Mouse (Mus musculus): ENCODE data around the gene Chchd1.

Chchd1 gene

DNA sequence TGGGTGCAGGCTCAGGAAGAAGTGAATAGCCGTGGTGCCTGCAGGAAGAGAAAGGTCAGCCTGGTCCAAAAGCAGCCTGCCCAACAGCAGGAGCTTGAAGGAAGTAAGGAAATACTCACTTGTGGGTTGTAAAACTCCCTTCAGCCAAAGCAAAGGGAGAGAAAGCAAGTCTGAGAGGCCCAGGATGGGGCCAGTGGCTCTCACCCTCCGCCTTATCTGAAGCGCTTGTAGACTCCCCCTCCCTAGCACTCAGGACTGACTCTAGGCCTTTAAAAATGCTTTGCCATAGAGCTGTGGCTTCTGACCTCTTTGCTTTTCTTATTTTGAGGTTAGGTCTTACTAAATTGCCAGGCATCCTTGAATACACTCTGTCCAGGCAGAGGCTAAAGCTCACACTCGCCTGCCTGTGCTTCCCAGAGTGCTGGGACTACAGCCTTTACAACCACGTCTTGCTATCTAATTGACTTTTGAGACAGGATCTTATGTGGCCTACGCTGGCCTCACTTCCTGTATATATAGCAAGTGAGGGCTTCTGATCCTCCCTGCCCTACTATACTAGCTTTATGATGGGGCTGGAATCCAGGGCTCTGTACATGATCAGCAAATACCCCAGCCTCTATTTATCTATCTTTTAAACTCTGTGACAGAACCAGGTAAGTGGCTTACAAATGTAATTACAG is 23.0 kb downstream of the Chchd1 start:
- no peak for DNase-seq

DNA sequence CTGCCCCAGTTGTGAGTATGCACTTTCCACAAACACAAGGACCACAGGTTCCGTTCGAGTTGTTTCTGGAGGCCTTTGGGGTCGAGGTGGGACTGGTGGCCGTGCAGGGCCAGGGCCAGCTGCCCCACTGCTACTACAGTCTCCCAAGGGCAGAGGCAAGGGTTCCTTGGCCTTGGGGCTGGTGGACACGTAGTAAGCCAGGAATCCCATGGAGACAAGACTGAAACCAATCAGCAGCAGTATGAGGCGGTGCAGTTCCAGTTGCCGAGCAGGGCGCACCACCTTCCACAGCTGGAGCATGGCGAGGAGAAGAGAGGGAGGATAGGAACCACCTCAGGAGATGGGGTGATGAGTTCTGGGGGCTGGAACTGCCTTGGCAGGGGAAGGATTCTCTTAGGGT is 27.1 kb downstream of the Chchd1 start:
- DNase-seq: no peak

DNA sequence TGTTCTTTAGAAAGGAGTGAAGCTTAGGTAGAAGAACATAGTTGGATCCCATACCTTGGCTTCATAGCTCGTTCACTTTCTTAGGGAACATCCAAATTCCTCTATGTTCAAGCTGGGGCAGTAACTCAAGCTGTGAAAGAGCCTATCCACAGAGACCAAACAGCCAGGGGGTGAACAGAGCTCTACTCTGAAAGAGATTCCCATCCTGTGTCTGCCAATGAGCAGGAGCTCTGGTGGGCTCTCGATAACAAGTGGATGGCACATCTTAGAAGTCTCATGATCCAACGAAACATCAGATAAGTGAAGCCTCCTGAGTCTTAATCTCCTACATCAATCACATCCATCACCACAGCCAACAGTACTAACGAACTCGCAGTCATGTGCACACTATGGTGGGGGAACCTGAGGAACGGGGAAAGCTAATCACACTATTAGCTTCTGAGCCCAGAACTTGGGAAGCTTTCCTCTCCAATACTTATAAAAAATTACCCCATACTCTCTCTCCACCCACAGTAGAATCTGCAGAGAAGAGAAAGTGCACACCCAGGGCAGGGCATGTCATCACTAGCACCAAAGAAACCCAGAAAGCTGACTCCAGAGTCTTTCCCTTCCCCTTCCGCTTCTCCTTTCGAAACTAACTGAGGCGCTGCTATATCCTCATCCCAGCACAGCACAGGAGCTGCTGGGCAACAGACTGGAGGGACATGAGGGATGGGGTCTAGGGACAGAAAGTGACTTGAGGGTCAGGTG is 28.2 kb downstream of the Chchd1 start:
- DNase-seq: no peak

DNA sequence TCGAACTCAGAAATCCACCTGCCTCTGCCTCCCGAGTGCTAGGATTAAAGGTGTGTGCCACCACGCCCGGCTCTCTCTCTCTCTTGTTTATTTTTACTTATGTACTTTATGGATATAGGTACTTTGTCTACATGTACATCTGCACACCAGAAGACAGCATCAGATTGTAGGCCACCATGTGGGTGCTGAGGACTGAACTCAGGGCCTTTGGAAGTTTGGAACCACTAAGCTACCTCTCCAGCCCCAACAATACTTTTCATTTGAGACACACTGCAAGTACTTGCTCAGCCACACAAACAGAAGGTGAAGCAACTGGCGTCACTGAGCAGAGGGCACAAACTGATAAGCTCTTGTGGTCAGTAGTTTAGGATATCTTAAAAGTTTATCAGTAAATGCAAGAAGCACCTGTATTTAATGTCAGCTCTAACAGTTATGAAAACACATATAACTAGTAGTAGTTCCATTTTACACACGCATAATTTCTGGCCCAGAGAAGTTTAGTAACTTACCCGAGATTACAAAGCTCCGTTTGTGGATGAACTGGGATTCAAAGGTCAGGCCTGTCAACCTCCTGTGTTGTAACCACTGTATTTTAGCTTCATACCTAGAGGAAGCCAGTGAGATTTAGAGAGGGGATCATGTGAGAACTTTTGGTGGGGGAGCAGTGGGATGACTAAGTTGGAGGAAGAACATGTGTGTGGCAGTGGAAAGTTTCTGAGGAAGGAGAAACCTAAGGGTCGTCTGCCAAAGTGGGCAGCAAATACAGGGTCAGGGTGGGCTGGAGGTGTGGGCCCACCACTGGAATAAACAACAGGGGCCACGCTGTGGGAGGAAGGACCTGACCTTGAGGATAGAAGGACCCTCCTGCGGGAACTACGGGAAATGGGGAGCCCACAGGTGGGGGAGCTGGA is 30.5 kb downstream of the Chchd1 start:
- DNase-seq: no peak

DNA sequence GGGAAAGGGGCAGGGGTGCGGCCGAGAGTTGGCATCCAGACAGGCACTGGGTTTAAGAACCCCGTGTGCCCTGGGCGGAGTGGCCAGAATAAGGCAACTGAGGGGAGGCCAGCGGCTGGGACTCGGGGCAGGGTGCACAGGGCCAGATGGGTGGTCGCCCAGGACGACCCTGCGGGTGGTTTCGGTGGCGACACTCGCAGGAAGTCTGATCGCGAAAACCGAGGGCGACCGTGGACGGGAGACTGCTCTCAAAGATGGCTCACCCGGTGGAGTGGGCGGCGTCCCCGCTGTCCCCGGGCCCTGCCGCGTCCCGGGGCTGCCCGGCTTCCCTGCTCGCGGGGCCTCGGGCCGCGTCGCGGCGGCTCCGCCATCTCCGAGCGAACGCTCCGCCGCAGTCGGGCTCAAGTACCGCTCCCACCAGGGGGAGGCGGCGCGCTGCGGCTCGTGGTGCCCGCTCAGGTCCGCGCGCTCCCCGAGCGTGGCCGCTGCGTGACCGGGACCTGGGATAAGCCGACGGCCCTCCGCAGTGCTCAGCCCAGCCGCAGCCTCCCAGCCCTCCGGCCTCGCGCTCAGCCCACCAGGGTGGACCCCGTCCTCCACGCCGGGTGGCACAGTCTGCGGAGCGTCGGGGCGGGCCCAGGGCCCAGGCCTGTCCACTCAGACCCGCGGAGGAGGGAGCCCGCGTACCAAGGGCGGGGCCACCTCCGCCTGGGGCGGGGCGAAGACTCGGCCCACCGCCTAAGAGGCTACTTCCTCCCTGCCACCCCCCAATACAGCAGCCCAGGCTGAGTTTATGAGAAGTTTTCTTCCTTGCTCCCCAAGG is 31.4 kb downstream of the Chchd1 start, which contains the start of gene Ndst2:
Ndst2 (minus strand) TSS at position 611 of the 823 bp plus-strand sequence.
- peak; percentile 68 to 72 for DNase-seq

DNA sequence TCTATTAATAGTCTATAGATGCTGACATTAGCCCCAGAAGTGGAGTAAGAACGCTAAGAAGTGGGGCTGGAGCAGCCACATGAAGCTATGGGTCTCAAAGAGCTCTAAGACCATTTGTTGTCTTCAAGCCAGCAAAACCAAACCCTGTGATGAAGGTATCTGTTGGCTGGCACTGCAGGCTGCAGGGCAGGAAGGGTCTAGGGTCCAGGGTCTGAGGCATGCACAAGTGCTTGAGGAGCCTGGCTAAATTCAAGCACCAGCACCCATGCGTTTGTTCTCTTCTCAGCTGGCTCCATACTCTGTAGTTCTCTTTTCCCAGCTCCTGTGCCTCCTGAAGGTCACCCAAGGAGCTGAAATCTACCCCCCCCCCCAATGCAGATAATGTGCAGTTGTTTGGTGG is 32.2 kb downstream of the Chchd1 start:
- DNase-seq: no peak

DNA sequence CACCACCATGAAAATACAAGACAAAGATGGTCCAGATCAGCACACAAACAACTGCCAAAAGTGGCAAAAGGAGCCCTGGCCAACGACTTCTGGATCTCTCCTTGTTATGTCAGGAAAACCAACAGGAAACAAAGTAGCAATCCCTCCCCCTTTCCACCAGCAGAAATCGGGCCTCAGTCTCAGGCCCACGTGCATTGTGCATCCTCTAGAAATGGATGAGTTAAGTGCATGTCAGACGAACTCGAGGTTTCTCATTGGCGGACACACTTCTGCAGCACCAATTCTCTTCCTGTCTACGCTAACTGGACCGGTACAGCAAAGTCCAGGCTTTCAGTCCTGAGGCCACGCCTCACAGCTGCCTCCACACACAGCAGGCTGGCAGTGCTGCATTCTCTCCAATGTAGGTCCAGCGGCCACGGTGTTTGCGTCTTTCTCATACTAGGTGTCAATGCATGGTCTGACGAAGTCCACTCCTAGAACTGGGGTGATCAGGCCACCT is 33.1 kb downstream of the Chchd1 start:
- no peak for DNase-seq

DNA sequence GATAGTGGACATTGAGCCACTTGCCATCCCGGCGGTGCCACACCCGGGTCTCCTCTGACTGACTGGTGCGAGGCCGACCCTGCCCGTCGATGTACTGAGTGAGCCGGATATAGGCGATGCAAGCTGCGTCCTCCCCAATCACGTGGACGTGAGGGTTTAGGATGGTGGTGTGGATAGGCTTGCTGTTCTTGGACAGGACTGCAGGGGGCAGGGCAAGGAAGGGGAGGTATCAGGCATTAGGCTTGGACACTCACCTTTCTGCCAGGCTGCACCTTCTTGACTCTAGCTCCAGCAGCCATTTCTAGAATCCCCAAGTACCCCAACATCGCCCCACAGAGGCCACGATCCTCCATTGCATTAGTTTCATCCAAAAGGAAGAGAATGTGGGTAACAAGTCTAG is 34.5 kb downstream of the Chchd1 start:
- DNase-seq: no peak

DNA sequence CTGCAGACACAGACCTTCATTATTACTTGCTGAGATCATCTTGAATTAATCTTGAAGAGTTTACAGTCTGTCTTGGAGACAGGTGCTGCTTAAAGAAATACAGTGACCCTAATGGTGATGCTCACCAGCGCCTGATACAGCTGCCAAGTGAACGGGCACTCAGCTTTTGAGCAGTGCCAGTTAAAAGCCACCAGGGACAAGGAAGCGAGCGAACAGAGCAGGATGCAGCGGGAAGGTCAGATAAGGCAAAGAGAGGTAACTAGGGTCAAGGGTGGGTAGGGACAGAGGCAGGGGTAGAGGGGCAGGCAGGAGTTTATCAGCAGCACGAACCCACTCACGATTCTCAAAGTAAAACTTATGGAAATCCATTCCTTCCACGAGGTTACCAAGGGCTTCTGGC is 35.7 kb downstream of the Chchd1 start:
- DNase-seq: no peak

DNA sequence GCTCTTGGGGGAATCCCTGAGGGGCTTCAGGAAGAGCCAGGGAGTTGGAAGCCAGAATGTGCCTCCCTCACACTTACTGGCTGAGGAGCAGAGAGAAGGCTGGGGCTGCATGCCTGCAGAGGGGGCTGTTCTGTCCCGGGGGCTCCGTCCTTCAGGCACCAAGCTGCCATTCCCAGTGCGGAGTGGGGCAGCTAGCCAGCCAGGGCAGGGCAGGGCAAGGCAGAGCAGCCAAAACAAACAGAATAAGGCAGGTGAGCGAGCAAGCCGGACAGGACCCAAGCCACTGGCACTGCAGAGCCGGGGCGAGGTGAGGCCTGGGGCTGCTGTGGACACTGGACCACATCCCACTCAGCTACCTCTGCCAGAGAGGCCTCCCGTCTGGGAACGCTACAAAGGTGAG is 38.5 kb downstream of the Chchd1 start:
- DNase-seq: no peak

DNA sequence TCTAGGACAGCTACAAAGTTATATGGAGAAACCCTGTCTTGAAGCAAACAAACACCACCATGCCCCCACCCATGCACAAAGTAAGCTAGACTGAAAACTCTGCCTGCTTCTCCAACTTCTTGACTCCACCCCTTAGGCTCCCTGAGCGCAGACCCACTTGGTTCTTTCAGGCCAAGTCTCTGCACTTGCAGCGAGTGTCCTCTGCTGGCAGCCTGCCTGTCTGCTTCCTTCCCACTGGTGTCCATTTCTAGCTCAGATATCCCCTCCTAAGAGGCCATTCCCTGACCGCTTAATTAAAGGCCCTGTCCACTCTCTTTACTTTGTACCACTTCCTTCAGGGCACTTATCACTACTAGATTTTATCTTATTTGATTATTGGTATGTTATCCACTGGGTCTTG is 40.8 kb downstream of the Chchd1 start:
- DNase-seq: no peak

DNA sequence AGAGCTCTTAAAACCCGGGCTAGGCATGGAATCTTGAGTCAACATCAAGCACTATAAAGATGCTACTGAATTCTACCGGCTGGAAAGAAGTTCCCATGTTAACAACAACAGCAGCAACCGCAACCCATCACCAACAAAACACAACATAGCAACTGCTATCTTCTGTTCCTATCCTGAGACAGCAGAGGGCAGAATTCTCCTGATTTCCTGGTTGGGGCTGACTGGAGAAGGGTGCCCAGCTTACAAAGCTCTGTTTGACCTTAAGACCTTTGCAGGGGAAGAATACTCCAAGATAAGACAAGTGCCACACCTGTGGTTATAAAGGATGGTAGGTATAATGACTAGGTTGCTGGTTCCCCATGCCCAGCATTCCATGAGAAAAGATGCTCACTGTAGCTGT is 44.1 kb downstream of the Chchd1 start:
- DNase-seq: no peak

DNA sequence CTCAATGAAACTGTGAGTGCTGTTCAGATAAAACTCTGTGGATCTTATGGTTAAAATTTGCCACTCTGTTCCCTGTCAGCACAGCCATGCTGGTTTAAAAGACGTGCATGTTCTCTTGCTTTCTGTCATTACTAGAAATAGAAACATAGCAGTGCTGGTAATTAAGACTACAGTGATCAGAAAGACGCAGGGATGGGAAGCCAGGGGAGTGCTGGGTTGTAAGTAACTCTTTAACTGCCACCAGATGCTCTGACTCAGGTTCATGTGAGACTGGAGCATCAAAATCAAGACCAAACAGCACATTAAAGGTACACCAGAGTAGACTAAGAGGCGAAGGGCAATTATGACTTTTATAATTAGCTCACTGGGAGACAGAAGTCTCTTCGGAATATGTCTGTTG is 45.6 kb downstream of the Chchd1 start:
- no peak for DNase-seq

DNA sequence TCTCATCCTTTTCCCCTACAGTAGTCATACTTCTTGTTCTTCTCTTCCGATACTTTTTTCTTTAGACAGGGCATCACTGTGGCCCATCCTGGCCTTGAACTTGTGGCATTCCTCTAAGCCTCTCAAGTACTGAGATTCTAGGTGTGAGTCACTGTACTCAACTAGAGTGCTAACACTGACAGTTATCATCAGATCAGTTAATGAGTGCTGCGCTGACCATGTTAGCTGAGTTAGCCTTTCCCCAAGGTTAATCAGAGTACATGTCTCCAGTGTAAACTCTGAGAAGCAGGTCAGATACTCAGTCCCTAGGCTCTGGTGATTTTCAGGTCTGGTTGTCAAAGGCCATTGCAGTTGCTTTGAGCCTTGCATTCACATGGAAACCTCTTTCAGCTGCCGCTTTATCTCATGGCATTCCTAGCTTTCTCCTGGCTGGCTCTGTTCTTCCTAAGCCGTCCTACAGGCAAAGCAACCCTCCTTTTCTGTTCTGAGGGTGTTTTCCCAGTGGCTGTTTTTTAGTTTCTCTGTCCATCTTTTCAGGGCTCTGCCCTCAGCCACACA is 46.8 kb downstream of the Chchd1 start:
- DNase-seq: no peak

DNA sequence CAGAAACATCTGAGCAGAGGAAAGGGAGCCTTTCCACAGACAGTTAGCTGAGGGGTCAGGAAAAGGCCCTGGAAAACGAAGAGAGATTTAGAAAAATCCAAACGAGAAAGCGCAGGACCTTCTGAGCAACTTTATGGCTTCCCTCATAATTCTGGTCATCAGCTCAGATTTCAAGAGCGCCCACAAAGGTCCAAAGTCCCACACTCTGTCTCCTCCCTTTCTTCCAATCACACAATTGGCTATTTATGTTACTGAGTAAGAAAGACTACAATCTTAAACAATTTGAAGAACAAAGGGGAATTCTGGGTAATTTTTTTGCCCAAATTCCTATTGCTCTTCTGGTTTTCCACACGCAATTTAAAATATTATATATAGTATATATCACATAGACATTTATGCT is 47.7 kb downstream of the Chchd1 start:
- DNase-seq: no peak

DNA sequence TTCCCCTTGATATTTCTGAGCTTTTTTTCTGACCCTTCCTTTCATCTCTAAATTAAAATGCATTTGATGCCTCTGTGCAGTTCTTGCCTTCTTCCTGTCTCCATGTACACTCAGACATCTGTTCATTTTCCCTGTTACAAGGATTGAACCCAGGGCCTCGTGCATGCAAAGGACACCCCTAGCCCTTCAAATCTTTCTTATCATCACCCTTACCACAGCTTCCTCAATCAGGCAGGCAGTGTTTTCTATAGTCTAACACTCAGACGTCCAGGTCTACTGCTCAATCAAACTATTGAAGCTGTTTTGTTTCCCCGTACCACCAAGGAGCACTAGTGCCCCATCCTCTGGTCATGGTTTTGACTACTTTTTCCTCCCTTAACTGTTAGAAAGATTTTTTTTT is 51.0 kb downstream of the Chchd1 start:
- DNase-seq: no peak
